Mouse (Mus musculus) testis, adult 2 months (tissue): ENCODE measurements around the gene Pmpcb.

Experiments
- CTCF ChIP-seq: fragments of 200-500 bp; IDR thresholded peaks from 2 replicates; pipeline ENCODE4 v1.5.1; 2012; ENCODE audit warnings: low read depth, mild to moderate bottlenecking, inconsistent platforms, low read length, moderate library complexity; ENCODE audit not compliant: control insufficient read depth, insufficient read depth, insufficient replicate concordance
- POLR2A ChIP-seq: fragments of 200-500 bp; IDR thresholded peaks from 2 replicates; pipeline ENCODE4 v1.6.1; 2012; ENCODE audit warnings: low read depth, mild to moderate bottlenecking, inconsistent platforms, low read length, moderate library complexity; ENCODE audit not compliant: control insufficient read depth

DNA sequence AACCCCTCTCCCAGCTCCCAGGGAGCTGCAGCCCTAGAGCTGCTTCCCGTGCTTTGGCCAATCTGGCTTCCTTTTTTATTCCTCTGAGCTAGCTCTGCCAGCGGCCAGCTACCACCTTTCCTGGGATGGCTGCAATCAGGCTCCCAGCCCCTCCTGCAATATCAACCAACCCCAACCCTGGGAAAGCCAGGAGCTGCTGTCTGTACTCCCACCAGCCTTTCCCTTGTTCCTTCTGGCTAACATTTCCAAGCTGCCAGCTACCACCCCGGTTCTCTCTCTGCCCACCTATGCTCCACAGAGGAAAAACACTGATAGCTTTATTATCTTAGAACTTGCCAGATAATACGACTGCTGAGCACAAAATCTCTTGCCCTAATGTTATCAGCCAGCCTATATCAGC is 67.9 kb downstream of the Pmpcb start:
- TF ChIP-seq CTCF (no peak), POLR2A (no peak)
